In the genomic region with DNA sequence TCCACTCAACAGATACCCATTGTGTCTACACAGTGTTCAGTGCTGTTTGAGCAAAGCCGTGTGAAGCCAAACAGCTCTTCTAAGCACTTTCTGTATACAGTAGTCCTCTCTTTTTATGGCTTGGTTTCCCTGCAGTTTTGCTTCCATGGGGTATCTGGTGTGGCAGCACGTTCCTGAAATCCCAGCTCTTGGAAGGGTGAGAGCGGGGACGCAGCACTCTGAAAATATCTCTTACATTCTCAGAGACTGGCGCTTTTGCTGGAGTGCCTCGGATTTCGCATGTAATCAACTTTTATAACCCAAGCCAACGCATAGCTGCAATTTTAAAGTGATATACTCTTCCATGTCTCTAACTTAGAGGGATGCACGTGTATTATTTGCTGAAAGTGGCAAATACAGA, we compare ENCODE assay signal across 15 mouse cellular contexts.
DNase-seq lines count a peak whose midpoint lies in the region; ATAC-seq and TF ChIP-seq lines count a peak whose summit lies in the region.
"Had no signal": no experiment of that assay in that cellular context is flagged by ENCODE, and none has a peak within 500 bp of the region (broad histone marks: within the 10 kb centered on the region; RNA-seq: fewer than 3 reads in every experiment).

No protein-coding gene starts in this region.

- no peak overlapping the region for H3K4me3 ChIP-seq in left cerebral cortex, adult 2 months
- no peak overlapping the region for H3K4me3 ChIP-seq in forebrain, embryonic 14.5 days (ENCODE audit: low read depth, low read length)
- H3K4me3 ChIP-seq: limb, embryonic 15.5 days; liver, embryonic 15.5 days had no signal

- H3K27me3 ChIP-seq in forebrain, embryonic 14.5 days (replicated peaks; ENCODE audit: control insufficient read depth, insufficient read depth, low read length) = no peaks in the 10 kb centered on the region
- H3K27me3 ChIP-seq: liver, embryonic 15.5 days had no signal

- no peak for TF ChIP-seq CTCF in left cerebral cortex, adult 2 months (IDR thresholded peaks at IDR 0.05)

- no peak for DNase-seq in left cerebral cortex, adult 2 months (ENCODE audit: extremely low spot score in 1 of 2, low spot score in 2 of 2)
- DNase-seq in left cerebral cortex, postnatal 4 days = no peak
- DNase-seq in forebrain, embryonic 14.5 days (ENCODE audit: low spot score) = no peak
- DNase-seq in left cerebral cortex, postnatal 14 days (ENCODE audit: low spot score in 2 of 2) = peak; percentile 54 to 80
- peak; percentile 30 to 51 for DNase-seq in right cerebral cortex, postnatal 36 days (ENCODE audit: low spot score in 2 of 2)
- no peak for DNase-seq in gastrocnemius, adult 18-20 months (ENCODE audit: low spot score)
- DNase-seq in embryo, embryonic 9.5 days (ENCODE audit: extremely low spot score) = no peak
- DNase-seq: gastrocnemius, postnatal 36 days; kidney, adult 18-20 months; kidney, postnatal 10 days had no signal

- no peak for ATAC-seq in forebrain, embryonic 14.5 days

- peak overlapping the region; percentile 68 for H3K27ac ChIP-seq in left cerebral cortex, adult 2 months
- H3K27ac ChIP-seq in forebrain, embryonic 14.5 days (ENCODE audit: low read depth, low read length) = peak overlapping the region; percentile 53; the same call in 1 of the 2 replicates
- H3K27ac ChIP-seq: limb, embryonic 15.5 days; liver, embryonic 15.5 days; macrophage; stomach, postnatal 0 days had no signal

- no peaks in the 10 kb centered on the region for H3K36me3 ChIP-seq in forebrain, embryonic 14.5 days (ENCODE audit: control insufficient read depth, insufficient read depth, low read length)
- H3K36me3 ChIP-seq: limb, embryonic 15.5 days; liver, embryonic 15.5 days had no signal

- H3K4me1 ChIP-seq in forebrain, embryonic 14.5 days (ENCODE audit: control insufficient read depth, insufficient read depth, low read length) = peaks cover 25% of the 10 kb centered on the region
- H3K4me1 ChIP-seq: limb, embryonic 15.5 days; liver, embryonic 15.5 days had no signal

- H3K4me2 ChIP-seq in forebrain, embryonic 14.5 days (ENCODE audit: low read length) = no peak overlapping the region
- H3K4me2 ChIP-seq: limb, embryonic 15.5 days; liver, embryonic 15.5 days; midbrain, embryonic 11.5 days had no signal

- H3K9me3 ChIP-seq in forebrain, embryonic 14.5 days (replicated peaks; ENCODE audit: control insufficient read depth, low read length) = no peaks in the 10 kb centered on the region
- H3K9me3 ChIP-seq: limb, embryonic 15.5 days; liver, embryonic 15.5 days had no signal

- no peak overlapping the region for H3K9ac ChIP-seq in forebrain, embryonic 14.5 days (ENCODE audit: low read length)
- H3K9ac ChIP-seq: limb, embryonic 15.5 days; liver, embryonic 15.5 days had no signal

- intact Hi-C loops in left cerebral cortex, adult 2 months (cut with DNase I) = no loop called here
- intact Hi-C loops in left cerebral cortex, postnatal 4 days (cut with DNase I) = no loop called here
- intact Hi-C loops in left cerebral cortex, postnatal 14 days (cut with DNase I) = loop anchor here (2.0 kb wide), 1 partner anchor 205 kb away; no protein-coding TSS in a partner anchor

- 76% methylated on average over 9 of the region's 9 CpGs for WGBS in forebrain, embryonic 14.5 days

Comparison
In these comparisons a context has a peak if more than half of its experiments do, and no peak if none do; other contexts are left out.
1. DNase-seq: peak in left cerebral cortex, postnatal 14 days (2 of 2) and right cerebral cortex, postnatal 36 days (2 of 2); none in left cerebral cortex, adult 2 months (0 of 2), left cerebral cortex, postnatal 4 days (single experiment), forebrain, embryonic 14.5 days (single experiment), gastrocnemius, adult 18-20 months (single experiment) and embryo, embryonic 9.5 days (single experiment).